Mouse (Mus musculus): ENCODE results near the gene Chn2. TPM values are rescaled to one million over a fixed set of nuclear protein-coding genes. Genes with fewer than 3 reads are reported as not detected.

The Chn2 gene
- polyA plus RNA-seq, 1 experiment from 2014 or later = 7.1 TPM

GRCm38 (mm10) chr6:54257552-54257951, 218.2 kb downstream of the Chn2 start:
- Histone ChIP-seq H3K4me1 (ENCODE audit: control insufficient read depth in 2 of 2, insufficient read depth in 2 of 2, low read length in 2 of 2) (peaks cover 11 to 15% of the 10 kb centered on the region in 2 experiments), H3K27me3 (ENCODE audit: control insufficient read depth, insufficient read depth, low read length) (no peaks in the 10 kb centered on the region), H3K36me3 (ENCODE audit: control insufficient read depth, insufficient read depth, low read length) (no peaks in the 10 kb centered on the region), H3K27ac (replicated peaks in 1 of 2; ENCODE audit: control insufficient read depth in 1 of 2, insufficient read depth in 1 of 2, low read depth in 2 of 2, low read length in 2 of 2) (no peak overlapping the region), H3K4me3 (ENCODE audit: control insufficient read depth in 1 of 2, insufficient read depth in 1 of 2, low read depth in 1 of 2, low read length in 2 of 2) (no peak overlapping the region), H3K9me3 (ENCODE audit: control insufficient read depth, low read length) (no peaks in the 10 kb centered on the region), H3K4me2 (ENCODE audit: low read length) (no peak overlapping the region), H3K9ac (ENCODE audit: low read length) (no peak overlapping the region)
- no peak for ATAC-seq (ENCODE audit: insufficient number of reproducible peaks, insufficient read depth, low FRiP score, low read depth)
- WGBS = 77% methylated on average over 3 of the region's 3 CpGs

DNA sequence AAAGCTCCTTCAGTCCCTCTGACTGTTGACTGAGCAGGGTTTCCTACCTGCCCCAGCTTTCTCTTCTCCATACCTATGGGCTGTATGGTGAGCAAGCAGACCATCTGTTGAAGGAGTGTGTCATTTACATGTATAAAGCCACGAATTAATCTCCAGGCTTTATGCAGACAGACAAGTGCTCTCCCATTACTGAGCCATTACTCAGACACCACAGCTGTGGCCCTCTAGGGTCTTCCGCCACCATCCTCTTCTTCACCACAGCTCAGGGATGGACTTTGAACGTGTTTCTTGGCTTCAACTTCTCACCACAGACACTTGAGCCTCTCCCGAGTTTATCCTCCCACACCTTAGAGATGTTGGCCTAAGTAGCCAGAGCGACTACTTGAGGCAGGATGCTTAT, 219.1 kb downstream of the Chn2 start:
- no peaks in the 10 kb centered on the region for H3K9me3 ChIP-seq (ENCODE audit: control insufficient read depth, low read length)
- WGBS = 76% methylated on average over 5 of the region's 5 CpGs
- no peak overlapping the region for H3K9ac ChIP-seq (ENCODE audit: low read length)
- no peak for ATAC-seq (ENCODE audit: insufficient number of reproducible peaks, insufficient read depth, low FRiP score, low read depth)
- H3K4me1 ChIP-seq (ENCODE audit: control insufficient read depth in 2 of 2, insufficient read depth in 2 of 2, low read length in 2 of 2) = peaks cover 9 to 12% of the 10 kb centered on the region in 2 experiments
- no peaks in the 10 kb centered on the region for H3K27me3 ChIP-seq (ENCODE audit: control insufficient read depth, insufficient read depth, low read length)
- no peak overlapping the region for H3K4me3 ChIP-seq (ENCODE audit: control insufficient read depth in 1 of 2, insufficient read depth in 1 of 2, low read depth in 1 of 2, low read length in 2 of 2)
- H3K36me3 ChIP-seq (ENCODE audit: control insufficient read depth, insufficient read depth, low read length) = no peaks in the 10 kb centered on the region
- no peak overlapping the region for H3K4me2 ChIP-seq (ENCODE audit: low read length)
- no peak overlapping the region for H3K27ac ChIP-seq (replicated peaks in 1 of 2; ENCODE audit: control insufficient read depth in 1 of 2, insufficient read depth in 1 of 2, low read depth in 2 of 2, low read length in 2 of 2)

- Histone ChIP-seq H3K27ac (replicated peaks in 1 of 2; ENCODE audit: control insufficient read depth in 1 of 2, insufficient read depth in 1 of 2, low read depth in 2 of 2, low read length in 2 of 2) (no peak overlapping the region), H3K4me3 (ENCODE audit: control insufficient read depth in 1 of 2, insufficient read depth in 1 of 2, low read depth in 1 of 2, low read length in 2 of 2) (no peak overlapping the region), H3K36me3 (ENCODE audit: control insufficient read depth, insufficient read depth, low read length) (no peaks in the 10 kb centered on the region), H3K4me2 (ENCODE audit: low read length) (no peak overlapping the region), H3K4me1 (ENCODE audit: control insufficient read depth in 2 of 2, insufficient read depth in 2 of 2, low read length in 2 of 2) (no peaks in the 10 kb centered on the region), H3K27me3 (ENCODE audit: control insufficient read depth, insufficient read depth, low read length) (no peaks in the 10 kb centered on the region), H3K9me3 (ENCODE audit: control insufficient read depth, low read length) (no peaks in the 10 kb centered on the region), H3K9ac (ENCODE audit: low read length) (no peak overlapping the region)
- WGBS = 77% methylated on average over 2 of the region's 2 CpGs
- ATAC-seq (ENCODE audit: insufficient number of reproducible peaks, insufficient read depth, low FRiP score, low read depth) = no peak
Observed at GRCm38 (mm10) chr6:54262732-54263131, 223.4 kb downstream of the Chn2 start.

DNA sequence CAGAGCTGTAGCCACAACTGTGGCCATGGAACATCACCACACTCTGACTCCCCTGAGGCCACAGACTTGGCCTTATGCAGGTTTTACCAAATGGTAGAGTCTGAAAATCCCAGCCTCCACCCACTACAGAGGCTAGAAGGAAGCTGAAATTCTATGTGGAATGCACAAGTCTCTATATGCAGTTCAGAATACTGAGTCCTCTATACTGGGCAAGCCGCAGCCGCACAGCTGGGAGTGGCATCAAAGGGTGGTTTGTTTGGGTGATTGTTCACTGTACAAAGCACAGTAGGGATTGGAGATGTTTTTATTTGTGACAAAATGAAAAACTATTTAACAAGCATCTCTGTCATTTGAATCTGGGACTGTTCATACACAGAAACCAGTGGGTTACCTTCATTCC, 224.5 kb downstream of the Chn2 start:
- Histone ChIP-seq H3K36me3 (ENCODE audit: control insufficient read depth, insufficient read depth, low read length) (no peaks in the 10 kb centered on the region), H3K9me3 (ENCODE audit: control insufficient read depth, low read length) (no peaks in the 10 kb centered on the region), H3K27me3 (ENCODE audit: control insufficient read depth, insufficient read depth, low read length) (no peaks in the 10 kb centered on the region), H3K4me1 (ENCODE audit: control insufficient read depth in 2 of 2, insufficient read depth in 2 of 2, low read length in 2 of 2) (no peaks in the 10 kb centered on the region; a peak in 1 of 4 replicates), H3K4me2 (ENCODE audit: low read length) (no peak overlapping the region), H3K27ac (replicated peaks in 1 of 2; ENCODE audit: control insufficient read depth in 1 of 2, insufficient read depth in 1 of 2, low read depth in 2 of 2, low read length in 2 of 2) (no peak overlapping the region), H3K9ac (ENCODE audit: low read length) (no peak overlapping the region), H3K4me3 (ENCODE audit: control insufficient read depth in 1 of 2, insufficient read depth in 1 of 2, low read depth in 1 of 2, low read length in 2 of 2) (no peak overlapping the region)
- ATAC-seq (ENCODE audit: insufficient number of reproducible peaks, insufficient read depth, low FRiP score, low read depth) = no peak
- WGBS = 98% methylated on average over 2 of the region's 2 CpGs

- no peaks in the 10 kb centered on the region; a peak in 1 of 4 replicates for H3K4me1 ChIP-seq (ENCODE audit: control insufficient read depth in 2 of 2, insufficient read depth in 2 of 2, low read length in 2 of 2)
- no peaks in the 10 kb centered on the region for H3K36me3 ChIP-seq (ENCODE audit: control insufficient read depth, insufficient read depth, low read length)
- no peak for ATAC-seq (ENCODE audit: insufficient number of reproducible peaks, insufficient read depth, low FRiP score, low read depth)
- no peak overlapping the region for H3K4me2 ChIP-seq (ENCODE audit: low read length)
- H3K4me3 ChIP-seq (ENCODE audit: control insufficient read depth in 1 of 2, insufficient read depth in 1 of 2, low read depth in 1 of 2, low read length in 2 of 2) = no peak overlapping the region
- H3K27ac ChIP-seq (replicated peaks in 1 of 2; ENCODE audit: control insufficient read depth in 1 of 2, insufficient read depth in 1 of 2, low read depth in 2 of 2, low read length in 2 of 2) = no peak overlapping the region
- WGBS = 89% methylated on average over 7 of the region's 7 CpGs
- no peaks in the 10 kb centered on the region for H3K9me3 ChIP-seq (ENCODE audit: control insufficient read depth, low read length)
- no peaks in the 10 kb centered on the region for H3K27me3 ChIP-seq (ENCODE audit: control insufficient read depth, insufficient read depth, low read length)
- H3K9ac ChIP-seq (ENCODE audit: low read length) = no peak overlapping the region
Observed at GRCm38 (mm10) chr6:54264537-54264936, 225.2 kb downstream of the Chn2 start.

GRCm38 (mm10) chr6:54265384-54265783, 226.0 kb downstream of the Chn2 start:
- H3K9me3 ChIP-seq (ENCODE audit: control insufficient read depth, low read length) = no peaks in the 10 kb centered on the region
- no peak overlapping the region for H3K4me2 ChIP-seq (ENCODE audit: low read length)
- no peaks in the 10 kb centered on the region for H3K36me3 ChIP-seq (ENCODE audit: control insufficient read depth, insufficient read depth, low read length)
- no peaks in the 10 kb centered on the region for H3K27me3 ChIP-seq (ENCODE audit: control insufficient read depth, insufficient read depth, low read length)
- no peak overlapping the region for H3K9ac ChIP-seq (ENCODE audit: low read length)
- 91% methylated on average over 6 of the region's 6 CpGs for WGBS
- no peak overlapping the region for H3K27ac ChIP-seq (replicated peaks in 1 of 2; ENCODE audit: control insufficient read depth in 1 of 2, insufficient read depth in 1 of 2, low read depth in 2 of 2, low read length in 2 of 2)
- H3K4me1 ChIP-seq (ENCODE audit: control insufficient read depth in 2 of 2, insufficient read depth in 2 of 2, low read length in 2 of 2) = no peaks in the 10 kb centered on the region; a peak in 1 of 4 replicates
- H3K4me3 ChIP-seq (ENCODE audit: control insufficient read depth in 1 of 2, insufficient read depth in 1 of 2, low read depth in 1 of 2, low read length in 2 of 2) = no peak overlapping the region
- no peak for ATAC-seq (ENCODE audit: insufficient number of reproducible peaks, insufficient read depth, low FRiP score, low read depth)

DNA sequence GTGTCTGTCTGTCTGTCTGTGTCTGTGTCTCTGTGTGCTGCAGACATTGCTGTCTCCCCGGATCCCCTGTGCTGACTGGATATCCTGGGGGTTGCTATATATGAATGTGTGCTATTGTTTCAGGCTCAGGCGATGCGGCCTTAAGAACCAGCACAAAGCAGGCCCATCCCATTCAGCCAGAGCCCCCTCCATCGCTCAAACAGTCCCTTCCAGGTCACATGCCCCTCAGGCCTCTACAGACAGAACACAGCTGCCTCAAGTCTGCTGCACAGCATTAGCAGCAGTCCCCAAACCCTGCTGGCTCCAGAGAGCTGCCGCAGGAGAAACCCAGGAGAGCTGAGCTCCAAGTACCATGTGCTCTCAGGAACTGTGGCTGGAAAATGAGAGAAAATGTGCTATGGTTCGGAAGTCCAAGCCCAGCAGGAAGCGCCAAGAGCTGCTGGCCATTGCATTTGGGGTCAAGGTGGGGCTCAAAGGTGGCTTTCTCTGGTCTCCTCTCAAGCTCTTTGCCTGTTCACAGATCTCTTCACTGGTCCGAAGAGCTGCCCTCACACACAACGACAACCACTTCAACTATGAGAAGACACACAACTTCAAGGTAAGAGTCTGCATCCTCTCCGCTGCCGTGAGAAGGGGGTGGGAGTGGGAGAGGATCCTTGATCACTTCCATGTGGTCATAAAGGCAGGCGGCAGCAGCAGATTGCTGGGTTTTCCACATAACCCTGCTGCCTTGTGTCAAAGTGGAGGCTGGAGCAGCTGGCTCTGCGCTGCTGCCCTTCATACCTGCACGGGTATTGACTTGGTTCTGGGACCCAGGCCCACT, 233.4 kb downstream of the Chn2 start:
- no peak overlapping the region for H3K27ac ChIP-seq (replicated peaks in 1 of 2; ENCODE audit: control insufficient read depth in 1 of 2, insufficient read depth in 1 of 2, low read depth in 2 of 2, low read length in 2 of 2)
- H3K9me3 ChIP-seq (ENCODE audit: control insufficient read depth, low read length) = no peaks in the 10 kb centered on the region
- H3K9ac ChIP-seq (ENCODE audit: low read length) = no peak overlapping the region; the same call in 1 of the 2 replicates
- no peak overlapping the region for H3K4me3 ChIP-seq (ENCODE audit: control insufficient read depth in 1 of 2, insufficient read depth in 1 of 2, low read depth in 1 of 2, low read length in 2 of 2)
- H3K27me3 ChIP-seq (ENCODE audit: control insufficient read depth, insufficient read depth, low read length) = no peaks in the 10 kb centered on the region
- peaks cover 12 to 18% of the 10 kb centered on the region in 2 experiments; a peak in 3 of 4 replicates for H3K4me1 ChIP-seq (ENCODE audit: control insufficient read depth in 2 of 2, insufficient read depth in 2 of 2, low read length in 2 of 2)
- H3K4me2 ChIP-seq (ENCODE audit: low read length) = no peak overlapping the region
- WGBS = 72% methylated on average over 14 of the region's 14 CpGs
- H3K36me3 ChIP-seq (ENCODE audit: control insufficient read depth, insufficient read depth, low read length) = no peaks in the 10 kb centered on the region
- no peak for ATAC-seq (ENCODE audit: insufficient number of reproducible peaks, insufficient read depth, low FRiP score, low read depth)

DNA sequence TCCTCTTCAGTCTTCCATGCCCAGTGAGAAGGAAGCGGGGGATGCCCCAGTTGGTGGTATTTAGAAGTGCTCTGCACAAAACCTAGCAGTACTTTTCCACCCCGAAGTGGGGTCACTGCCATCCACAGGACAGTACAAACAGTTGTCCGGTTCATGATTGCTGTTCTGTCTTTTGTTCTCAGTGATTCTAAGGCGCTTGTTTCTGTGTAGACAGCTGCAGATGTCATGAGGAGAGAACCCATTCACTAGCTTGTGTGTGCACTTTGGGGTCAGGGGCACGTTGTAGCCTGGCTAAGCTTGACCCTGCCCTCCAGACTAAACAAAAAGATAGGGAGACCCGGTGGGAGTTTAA, 234.0 kb downstream of the Chn2 start:
- H3K4me3 ChIP-seq (ENCODE audit: control insufficient read depth in 1 of 2, insufficient read depth in 1 of 2, low read depth in 1 of 2, low read length in 2 of 2) = no peak overlapping the region
- H3K27me3 ChIP-seq (ENCODE audit: control insufficient read depth, insufficient read depth, low read length) = no peaks in the 10 kb centered on the region
- H3K4me1 ChIP-seq (ENCODE audit: control insufficient read depth in 2 of 2, insufficient read depth in 2 of 2, low read length in 2 of 2) = peaks cover 17 to 20% of the 10 kb centered on the region in 2 experiments
- no peaks in the 10 kb centered on the region for H3K36me3 ChIP-seq (ENCODE audit: control insufficient read depth, insufficient read depth, low read length)
- no peak overlapping the region for H3K4me2 ChIP-seq (ENCODE audit: low read length)
- no peak overlapping the region for H3K9ac ChIP-seq (ENCODE audit: low read length)
- 63% methylated on average over 6 of the region's 6 CpGs for WGBS
- no peaks in the 10 kb centered on the region for H3K9me3 ChIP-seq (ENCODE audit: control insufficient read depth, low read length)
- H3K27ac ChIP-seq (replicated peaks in 1 of 2; ENCODE audit: control insufficient read depth in 1 of 2, insufficient read depth in 1 of 2, low read depth in 2 of 2, low read length in 2 of 2) = no peak overlapping the region
- ATAC-seq (ENCODE audit: insufficient number of reproducible peaks, insufficient read depth, low FRiP score, low read depth) = no peak

All from heart, embryonic 14.5 days (tissue).